Mouse (Mus musculus): ENCODE results near the gene Far2.

GRCm38 (mm10) chr6:148083864-148084263, 36.8 kb downstream of the Far2 start:
- TF ChIP-seq CTCF (IDR thresholded peaks at IDR 0.05; ENCODE audit: extremely low read depth, insufficient read length, insufficient replicate concordance, low read depth, low read length) (no peak), POLR2A (IDR thresholded peaks at IDR 0.05; ENCODE audit: low read depth, low read length) (no peak)
